Mouse (Mus musculus) heart, postnatal 0 days (tissue): ENCODE measurements at regions not wholly inside any gene's neighbourhood (a gene's known extent, or its start where the extent isn't known, plus 50 kb on each side); places are given as distances from the start of the nearest gene placed in this dataset.
A peak's percentile ranks its signal among the peaks of the same experiment; 100 is the strongest.

Experiments used
- ATAC-seq: fragments of 200-750 bp; cut with Nextera tagmentation; 2 replicates; pipeline ENCODE4 v1.8.0; 2017; ENCODE audit warnings: low read depth, moderate number of reproducible peaks, moderate library complexity; ENCODE audit not compliant: insufficient read depth
- DNase-seq: peaks from one replicate; pipeline ENCODE4 v3.0.0-alpha.2; 2016; ENCODE audit warnings: low spot score
- H3K27ac ChIP-seq: fragments of 300-500 bp; sonication (generic); 2 replicates; pipeline ENCODE4 v1.5.1; 2014; ENCODE audit warnings: low read depth, mild to moderate bottlenecking
- H3K27me3 ChIP-seq: fragments of 300-500 bp; sonication (generic); 2 replicates; pipeline ENCODE4 v1.6.1; 2014; ENCODE audit warnings: low read length, mixed read lengths; ENCODE audit not compliant: control insufficient read depth, insufficient read depth
- H3K36me3 ChIP-seq: fragments of 300-500 bp; sonication (generic); replicated peaks from 2 replicates; pipeline ENCODE4 v1.6.1; 2014; ENCODE audit warnings: low read length, mixed read lengths; ENCODE audit not compliant: control insufficient read depth, insufficient read depth
- H3K4me1 ChIP-seq: fragments of 300-500 bp; sonication (generic); 2 replicates; pipeline ENCODE4 v1.6.1; 2014; ENCODE audit warnings: antibody characterized with exemption; ENCODE audit not compliant: control insufficient read depth, insufficient read depth
- H3K4me2 ChIP-seq: fragments of 300-500 bp; sonication (generic); 2 replicates; pipeline ENCODE4 v1.6.1; 2014; ENCODE audit warnings: low read depth, mild to moderate bottlenecking, low read length, moderate library complexity
- H3K4me3 ChIP-seq: fragments of 300-500 bp; sonication (generic); 2 replicates; pipeline ENCODE4 v1.5.1; 2014; ENCODE audit warnings: low read depth, low read length
- H3K9ac ChIP-seq: fragments of 300-500 bp; sonication (generic); replicated peaks from 2 replicates; pipeline ENCODE4 v1.6.1; 2014; ENCODE audit warnings: low read depth, low read length, mixed read lengths
- H3K9me3 ChIP-seq: fragments of 300-500 bp; sonication (generic); replicated peaks from 2 replicates; pipeline ENCODE4 v1.6.1; 2016; ENCODE audit warnings: low read length; ENCODE audit not compliant: control insufficient read depth
- CTCF ChIP-seq: IDR thresholded peaks from 2 replicates; pipeline ENCODE4 v1.5.1; 2016; ENCODE audit warnings: antibody characterized with exemption, control low read depth, low read depth
- EP300 ChIP-seq: IDR thresholded peaks from 2 replicates; pipeline ENCODE4 v1.6.1; 2016; ENCODE audit warnings: antibody characterized with exemption, low read depth
- WGBS: fragments of 180-500 bp; shearing (Covaris S2); extraction: QIAGEN DNeasy Blood & Tissue Kit; methylation state at CpG from one replicate; pipeline ENCODE4 v1.1.7; 2014; 5-methylcytosine and 5-hydroxymethylcytosine counted together

DNA sequence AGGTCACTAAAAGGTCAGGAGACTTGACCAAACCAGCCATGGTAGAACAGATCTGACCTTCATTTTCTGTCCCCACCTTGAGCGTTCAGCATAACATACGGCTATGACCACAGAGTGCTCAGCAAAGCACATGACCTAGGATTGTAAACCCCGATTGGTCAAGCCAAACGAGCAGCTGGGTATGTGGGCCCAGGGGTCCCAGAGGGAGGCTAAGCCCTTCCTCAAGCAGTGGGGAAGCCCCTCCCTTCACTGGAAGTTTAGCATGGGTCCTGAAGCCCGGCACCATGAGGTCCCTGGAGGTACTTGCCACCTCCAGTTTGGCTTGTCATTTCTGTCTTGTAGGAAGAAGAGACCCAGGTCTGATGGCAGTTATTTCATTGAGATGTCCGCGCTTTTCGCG is 149.8 kb downstream of the Cct6b start:
- Histone ChIP-seq H3K36me3 (no peaks in the 10 kb centered on the region), H3K9me3 (no peaks in the 10 kb centered on the region), H3K4me3 (no peak overlapping the region), H3K4me1 (no peaks in the 10 kb centered on the region), H3K9ac (no peak overlapping the region), H3K27ac (no peak overlapping the region), H3K27me3 (no peaks in the 10 kb centered on the region), H3K4me2 (no peak overlapping the region)
- TF ChIP-seq CTCF = no peak
- no peak for TF ChIP-seq EP300
- ATAC-seq (no peak), DNase-seq (no peak)
- WGBS = 82% methylated on average over 9 of the region's 9 CpGs

GRCm38 (mm10) chr11:82613503-82613902 is 150.6 kb downstream of the Cct6b start:
- Histone ChIP-seq H3K36me3 (no peaks in the 10 kb centered on the region), H3K9ac (no peak overlapping the region), H3K4me3 (no peak overlapping the region), H3K4me1 (no peaks in the 10 kb centered on the region), H3K27me3 (no peaks in the 10 kb centered on the region), H3K9me3 (no peaks in the 10 kb centered on the region), H3K27ac (no peak overlapping the region), H3K4me2 (no peak overlapping the region)
- WGBS = 10% methylated on average over 6 of the region's 6 CpGs
- TF ChIP-seq CTCF = peak; percentile 71
- no peak for TF ChIP-seq EP300
- peak; percentile 8 for DNase-seq
- ATAC-seq = no peak

DNA sequence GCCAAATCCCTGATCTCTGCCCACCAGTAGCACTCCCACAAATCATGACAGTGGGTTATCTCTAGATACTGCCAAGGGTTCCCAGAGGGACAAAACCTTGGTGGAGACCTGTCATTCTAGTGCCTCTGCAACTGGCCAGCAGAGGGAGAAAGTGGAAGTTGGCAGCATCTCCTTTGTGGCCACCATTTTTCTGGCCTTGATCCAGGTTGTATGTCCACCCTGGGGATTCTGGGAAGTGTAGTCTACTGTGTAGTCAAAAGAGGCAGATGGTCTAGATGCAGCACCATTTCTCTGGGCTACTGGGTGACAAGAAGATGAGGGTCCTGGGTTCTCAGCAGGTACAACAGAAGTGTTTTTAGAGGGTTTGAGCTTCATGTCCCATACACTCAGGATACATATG is 152.1 kb downstream of the Cct6b start:
- H3K4me3 ChIP-seq = no peak overlapping the region
- H3K9ac ChIP-seq = no peak overlapping the region
- H3K4me2 ChIP-seq = no peak overlapping the region
- no peak overlapping the region for H3K27ac ChIP-seq
- ATAC-seq (peak; percentile 49; the same call in 1 of the 2 replicates), DNase-seq (peak; percentile 63)
- no peaks in the 10 kb centered on the region for H3K4me1 ChIP-seq
- no peaks in the 10 kb centered on the region for H3K36me3 ChIP-seq
- no peak for TF ChIP-seq EP300
- TF ChIP-seq CTCF = peak; percentile 58
- H3K9me3 ChIP-seq = no peaks in the 10 kb centered on the region
- 0 out of 2 replicates have a peak, but pooled peaks cover 4% of the 10 kb centered on the region for H3K27me3 ChIP-seq

GRCm38 (mm10) chr11:82608963-82609362 is 155.2 kb downstream of the Cct6b start:
- H3K27ac ChIP-seq = no peak overlapping the region
- peaks cover 6% of the 10 kb centered on the region; the same call in 1 of the 2 replicates for H3K4me1 ChIP-seq
- 30% methylated on average over 1 of the region's 1 CpGs for WGBS
- H3K4me2 ChIP-seq = no peak overlapping the region
- ATAC-seq (no peak), DNase-seq (no peak)
- no peaks in the 10 kb centered on the region for H3K36me3 ChIP-seq
- 0 out of 2 replicates have a peak, but pooled peaks cover 4% of the 10 kb centered on the region for H3K27me3 ChIP-seq
- TF ChIP-seq EP300 = no peak
- TF ChIP-seq CTCF = no peak
- H3K9ac ChIP-seq = no peak overlapping the region
- no peak overlapping the region for H3K4me3 ChIP-seq
- H3K9me3 ChIP-seq = no peaks in the 10 kb centered on the region

DNA sequence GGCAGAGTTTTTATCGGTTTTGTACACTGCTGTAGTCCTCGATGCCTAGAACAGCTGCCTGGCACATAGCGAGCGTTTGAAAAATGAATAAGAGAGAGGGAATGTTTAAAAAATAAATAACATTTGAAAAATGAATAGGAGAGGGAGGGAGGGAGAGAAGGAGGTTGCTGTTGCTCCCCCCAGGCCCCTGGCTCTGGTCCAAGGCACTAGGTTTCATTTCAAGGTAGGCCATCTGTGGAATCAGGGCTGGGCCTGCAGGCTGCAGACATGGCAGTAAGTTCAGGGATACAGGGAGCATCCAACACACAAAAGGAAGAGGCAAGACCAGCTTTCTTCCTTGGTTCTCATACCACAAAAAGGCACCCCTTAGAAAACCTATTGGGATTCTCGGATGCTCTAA is 156.5 kb downstream of the Cct6b start:
- H3K4me1 ChIP-seq = peaks cover 6% of the 10 kb centered on the region
- no peak for ATAC-seq
- 0 out of 2 replicates have a peak, but pooled peaks cover 4% of the 10 kb centered on the region for H3K27me3 ChIP-seq
- TF ChIP-seq EP300 (no peak), CTCF (no peak)
- 69% methylated on average over 5 of the region's 5 CpGs for WGBS
- H3K4me3 ChIP-seq = no peak overlapping the region
- H3K4me2 ChIP-seq = no peak overlapping the region
- H3K9ac ChIP-seq = no peak overlapping the region
- no peak for DNase-seq
- no peaks in the 10 kb centered on the region for H3K9me3 ChIP-seq
- no peak overlapping the region for H3K27ac ChIP-seq
- no peaks in the 10 kb centered on the region for H3K36me3 ChIP-seq

GRCm38 (mm10) chr11:82604251-82604835 is 159.8 kb downstream of the Cct6b start:
- Histone ChIP-seq H3K4me1 (peaks cover 8% of the 10 kb centered on the region), H3K27me3 (peaks cover 17% of the 10 kb centered on the region; the same call in 1 of the 2 replicates), H3K9ac (no peak overlapping the region), H3K4me3 (no peak overlapping the region), H3K27ac (no peak overlapping the region), H3K4me2 (no peak overlapping the region), H3K36me3 (no peaks in the 10 kb centered on the region), H3K9me3 (no peaks in the 10 kb centered on the region)
- no peak for TF ChIP-seq EP300
- WGBS = 59% methylated on average over 7 of the region's 7 CpGs
- DNase-seq (no peak), ATAC-seq (no peak)
